Mouse (Mus musculus) neural tube, embryonic 13.5 days (tissue): ENCODE data around the gene Crim1. TPM values are rescaled to one million over a fixed set of nuclear protein-coding genes. Genes with fewer than 3 reads are reported as not detected.

Experiments
- ATAC-seq: fragments of 200-750 bp; cut with Nextera tagmentation; 2 replicates; pipeline ENCODE4 v1.8.0; 2017; ENCODE audit warnings: low read depth, mild to moderate bottlenecking, moderate TSS enrichment, moderate library complexity
- H3K27ac ChIP-seq: fragments of 300-500 bp; sonication (generic); replicated peaks from 2 replicates; pipeline ENCODE4 v1.5.1; 2015; ENCODE audit warnings: moderate library complexity, mild to moderate bottlenecking, inconsistent platforms
- H3K27me3 ChIP-seq: fragments of 300-500 bp; sonication (generic); 2 replicates; pipeline ENCODE4 v1.6.1; 2015; ENCODE audit warnings: mild to moderate bottlenecking, inconsistent platforms
- H3K36me3 ChIP-seq: fragments of 300-500 bp; sonication (generic); 2 replicates; pipeline ENCODE4 v1.6.1; 2015; ENCODE audit warnings: mild to moderate bottlenecking, inconsistent platforms
- H3K4me1 ChIP-seq: fragments of 300-500 bp; sonication (generic); replicated peaks from 2 replicates; pipeline ENCODE4 v1.6.1; 2015; ENCODE audit warnings: inconsistent platforms
- H3K4me2 ChIP-seq: fragments of 300-500 bp; sonication (generic); 2 replicates; pipeline ENCODE4 v1.6.1; 2015; ENCODE audit warnings: inconsistent platforms, mild to moderate bottlenecking, moderate library complexity
- H3K4me3 ChIP-seq: fragments of 300-500 bp; sonication (generic); 2 replicates; pipeline ENCODE4 v1.5.1; 2015; ENCODE audit warnings: mild to moderate bottlenecking, inconsistent platforms
- H3K9ac ChIP-seq: fragments of 300-500 bp; sonication (generic); 2 replicates; pipeline ENCODE4 v1.6.1; 2015; ENCODE audit warnings: moderate library complexity, mild to moderate bottlenecking, inconsistent platforms
- H3K9me3 ChIP-seq: fragments of 300-500 bp; sonication (generic); 2 replicates; pipeline ENCODE4 v1.6.1; 2016; ENCODE audit warnings: inconsistent platforms
- WGBS: fragments of 180-500 bp; shearing (Covaris S2); methylation state at CpG from one replicate; pipeline ENCODE4 v1.1.7; 2015; 5-methylcytosine and 5-hydroxymethylcytosine counted together
- polyA plus RNA-seq: library from polyadenylated mRNA; unstranded; fragments of >200 nt; fragmentation: Nextera tagmentation; extraction: Ambion mirVana; gene quantifications from 2 replicates; pipeline ENCODE4 v1.2.1, GENCODE M21; 2015

Gene Crim1
- polyA plus RNA-seq, 1 experiment from 2014 or later, result 12.4 TPM

DNA sequence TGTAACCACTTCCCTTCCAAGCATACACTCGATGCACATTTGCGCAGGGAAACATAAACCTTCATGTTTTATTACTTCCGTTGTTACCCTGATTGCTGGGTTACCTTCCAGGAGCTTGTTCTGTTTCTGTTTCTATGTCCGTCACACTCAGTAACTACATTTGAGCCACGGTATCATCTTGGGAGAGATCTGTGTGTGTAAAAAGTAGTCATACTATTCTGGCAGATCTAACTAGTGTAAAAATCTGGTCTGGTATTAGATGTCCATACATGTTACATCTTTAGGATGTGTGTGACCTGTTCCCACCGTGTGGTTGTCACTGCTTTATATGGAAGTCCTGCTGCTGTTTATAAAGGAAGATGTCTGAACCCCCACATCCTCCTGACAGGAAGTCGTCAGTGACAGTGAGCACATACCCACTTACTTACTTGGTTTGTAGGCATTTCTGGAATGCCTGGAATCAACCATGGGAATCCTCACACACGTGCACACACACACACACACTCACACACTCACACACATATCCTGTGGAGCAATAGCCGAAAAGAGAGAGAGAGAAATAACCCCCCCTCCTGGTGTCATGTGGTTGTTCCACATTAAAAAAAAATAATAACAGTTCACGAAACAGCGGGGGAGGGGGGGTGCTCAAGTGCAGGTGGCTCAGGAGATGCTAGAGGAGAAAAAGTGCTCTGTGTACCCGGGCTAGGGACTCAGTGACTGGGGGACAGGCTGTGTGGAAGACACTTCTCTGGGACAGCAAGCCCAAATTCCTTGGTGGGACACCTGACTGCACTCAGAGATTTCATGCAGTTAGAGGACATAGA lies 151.8 kb downstream of the Crim1 start:
- no peak overlapping the region for H3K4me3 ChIP-seq
- H3K4me1 ChIP-seq, result peaks cover 33% of the 10 kb centered on the region
- 82% methylated on average over 12 of the region's 12 CpGs for WGBS
- H3K9me3 ChIP-seq, result no peaks in the 10 kb centered on the region
- H3K27me3 ChIP-seq, result no peaks in the 10 kb centered on the region
- H3K27ac ChIP-seq, result no peak overlapping the region
- ATAC-seq, result no peak
- peaks cover 53% of the 10 kb centered on the region for H3K36me3 ChIP-seq
- no peak overlapping the region for H3K4me2 ChIP-seq
- no peak overlapping the region for H3K9ac ChIP-seq

DNA sequence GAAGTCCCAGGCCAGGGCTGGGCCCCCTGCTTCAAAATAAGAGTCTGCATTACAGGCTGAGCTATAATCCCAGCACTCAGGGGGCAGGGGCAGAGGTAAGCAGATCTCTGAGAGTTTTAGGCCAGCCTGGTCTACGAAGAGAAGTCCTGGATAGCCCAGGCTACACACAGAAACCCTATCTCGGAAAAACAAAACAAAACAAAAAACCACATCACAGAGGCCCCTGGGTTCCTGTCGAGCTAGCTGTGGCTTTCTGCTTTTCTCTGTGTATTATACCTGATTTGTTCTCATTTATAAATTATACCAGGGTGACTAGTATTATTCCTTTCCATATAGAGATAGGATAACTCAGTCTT lies 152.4 kb downstream of the Crim1 start:
- no peak overlapping the region for H3K4me3 ChIP-seq
- ATAC-seq, result no peak
- H3K36me3 ChIP-seq, result peaks cover 49% of the 10 kb centered on the region
- H3K4me1 ChIP-seq, result peaks cover 39% of the 10 kb centered on the region
- H3K27me3 ChIP-seq, result no peaks in the 10 kb centered on the region
- no peak overlapping the region for H3K9ac ChIP-seq
- no peaks in the 10 kb centered on the region for H3K9me3 ChIP-seq
- H3K27ac ChIP-seq, result no peak overlapping the region
- WGBS, result 79% methylated on average over 3 of the region's 3 CpGs
- H3K4me2 ChIP-seq, result no peak overlapping the region

DNA sequence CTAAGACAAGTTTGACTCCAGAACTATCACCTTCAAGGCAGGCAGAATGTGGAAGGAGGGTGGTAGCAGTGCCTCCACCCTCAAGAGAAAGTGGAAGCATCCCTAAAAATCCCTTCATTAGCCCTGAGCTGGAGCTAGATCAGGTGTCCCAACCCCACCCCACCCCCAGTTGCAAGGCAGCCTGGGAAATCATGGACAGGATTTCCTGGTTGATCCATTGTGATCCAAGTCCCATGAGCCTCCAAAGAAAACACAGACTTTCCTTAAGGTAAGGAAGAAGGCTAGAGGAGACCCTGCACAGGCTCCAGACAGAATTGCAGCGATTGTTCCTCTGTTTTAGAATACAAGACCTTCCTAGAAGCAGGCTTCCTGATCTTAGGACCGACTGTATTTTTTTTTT lies 154.4 kb downstream of the Crim1 start:
- Histone ChIP-seq H3K27ac (peak overlapping the region; percentile 38; the same call in 1 of the 2 replicates), H3K27me3 (no peaks in the 10 kb centered on the region), H3K36me3 (peaks cover 33% of the 10 kb centered on the region), H3K4me3 (no peak overlapping the region), H3K4me1 (peaks cover 48% of the 10 kb centered on the region), H3K4me2 (no peak overlapping the region), H3K9me3 (no peaks in the 10 kb centered on the region), H3K9ac (no peak overlapping the region)
- 87% methylated on average over 2 of the region's 2 CpGs for WGBS
- ATAC-seq, result no peak

DNA sequence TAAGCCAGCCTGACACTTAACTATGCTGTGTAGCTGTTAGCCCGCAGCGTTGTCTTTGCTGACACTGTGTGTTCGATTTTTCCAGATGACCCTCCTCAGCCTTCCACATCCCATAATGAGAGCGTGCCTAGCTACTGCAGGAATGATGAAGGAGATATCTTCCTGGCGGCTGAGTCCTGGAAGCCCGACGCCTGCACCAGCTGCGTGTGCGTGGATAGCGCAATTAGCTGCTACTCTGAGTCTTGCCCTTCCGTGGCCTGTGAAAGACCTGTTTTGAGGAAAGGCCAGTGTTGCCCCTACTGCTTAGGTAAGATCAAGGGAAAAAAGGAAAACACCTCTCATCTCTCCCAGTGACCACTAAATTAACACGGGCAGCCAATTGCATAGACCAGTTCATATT lies 154.8 kb downstream of the Crim1 start:
- ATAC-seq, result no peak

DNA sequence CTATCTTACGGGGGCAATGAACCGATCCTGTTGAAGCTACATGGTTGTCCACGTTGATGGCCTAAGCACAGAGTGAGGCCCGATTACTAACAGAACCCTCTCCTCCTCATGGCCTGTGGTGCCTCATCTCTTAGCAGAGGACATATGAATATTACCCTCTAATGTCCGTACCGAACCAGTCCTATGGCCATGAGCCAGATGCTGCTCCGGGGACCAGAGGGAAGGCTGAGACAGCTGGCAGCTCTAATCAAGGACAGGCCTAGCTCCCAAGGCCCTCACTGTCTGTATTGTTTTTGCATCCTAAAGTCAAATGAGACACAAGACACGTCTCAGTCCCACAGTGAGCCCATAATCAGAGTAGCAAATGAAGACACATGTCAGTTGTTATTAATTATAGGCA lies 155.6 kb downstream of the Crim1 start:
- Histone ChIP-seq H3K27me3 (no peaks in the 10 kb centered on the region), H3K27ac (peak overlapping the region; percentile 38; the same call in 1 of the 2 replicates), H3K4me3 (no peak overlapping the region), H3K9ac (no peak overlapping the region), H3K4me2 (no peak overlapping the region), H3K4me1 (peaks cover 48% of the 10 kb centered on the region), H3K9me3 (no peaks in the 10 kb centered on the region), H3K36me3 (peaks cover 23% of the 10 kb centered on the region)
- 63% methylated on average over 8 of the region's 8 CpGs for WGBS
- ATAC-seq, result no peak

More for the DNA sequence above, 154.8 kb downstream of the Crim1 start:
- H3K27me3 ChIP-seq, result no peaks in the 10 kb centered on the region
- H3K9ac ChIP-seq, result no peak overlapping the region
- no peak overlapping the region for H3K4me3 ChIP-seq
- H3K36me3 ChIP-seq, result peaks cover 28% of the 10 kb centered on the region
- no peaks in the 10 kb centered on the region for H3K9me3 ChIP-seq
- no peak overlapping the region for H3K4me2 ChIP-seq
- H3K4me1 ChIP-seq, result peaks cover 51% of the 10 kb centered on the region
- H3K27ac ChIP-seq, result peak overlapping the region; percentile 38
- WGBS, result 72% methylated on average over 12 of the region's 12 CpGs

DNA sequence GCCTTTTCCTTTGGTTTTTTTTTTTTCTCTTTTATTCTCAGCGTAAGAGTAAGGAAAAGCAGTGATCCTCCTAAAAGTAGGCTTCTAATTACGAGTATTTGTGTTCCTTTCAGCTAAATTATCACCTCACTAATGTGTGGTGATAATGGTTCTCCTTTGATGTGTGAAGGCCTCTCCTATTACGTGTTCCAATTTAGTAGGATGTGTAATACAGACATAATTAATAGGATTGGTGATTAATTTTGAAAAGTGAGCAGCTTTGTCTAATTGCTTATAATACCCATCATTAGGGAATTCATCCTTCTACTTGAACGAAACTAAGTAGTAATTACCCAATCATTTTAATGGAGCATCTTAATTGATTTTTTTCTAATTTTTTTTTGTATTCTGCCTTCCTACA lies 157.7 kb downstream of the Crim1 start:
- Histone ChIP-seq H3K4me3 (no peak overlapping the region), H3K27ac (0 out of 2 replicates have a peak overlapping the region, but pooled peaks have one; percentile 33), H3K9me3 (no peaks in the 10 kb centered on the region), H3K9ac (no peak overlapping the region), H3K27me3 (no peaks in the 10 kb centered on the region), H3K4me1 (peaks cover 48% of the 10 kb centered on the region), H3K36me3 (0 out of 2 replicates have a peak, but pooled peaks cover 12% of the 10 kb centered on the region), H3K4me2 (no peak overlapping the region)
- ATAC-seq, result 0 out of 2 replicates have a peak, but pooled peaks have one; percentile 23
- 49% methylated on average over 4 of the region's 4 CpGs for WGBS

DNA sequence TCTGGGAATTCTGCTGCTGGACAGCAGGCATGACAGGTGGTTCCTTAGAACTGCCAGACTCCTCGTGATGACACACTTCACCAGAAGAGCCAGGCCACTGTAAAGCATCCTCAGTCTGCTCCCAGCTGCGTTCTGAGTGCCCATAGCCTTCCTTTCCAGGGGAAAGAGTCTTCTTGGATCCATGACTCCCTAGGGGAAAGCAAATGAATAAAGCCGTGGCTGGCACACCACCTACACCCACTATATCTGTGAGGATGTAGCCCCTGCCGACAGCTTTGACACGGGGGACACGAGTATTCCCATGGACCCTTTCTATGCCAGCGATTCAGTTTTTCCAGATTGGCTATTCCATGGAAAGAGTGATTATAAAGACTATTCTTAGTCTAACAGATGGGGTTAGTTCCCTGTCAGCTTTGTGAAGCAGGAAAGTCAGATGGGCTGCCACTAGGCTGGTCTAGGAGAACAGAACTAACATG lies 158.2 kb downstream of the Crim1 start:
- ATAC-seq, result peak; percentile 50
- WGBS, result 47% methylated on average over 7 of the region's 7 CpGs
- Histone ChIP-seq H3K4me2 (no peak overlapping the region), H3K9me3 (no peaks in the 10 kb centered on the region), H3K4me3 (no peak overlapping the region), H3K9ac (no peak overlapping the region), H3K36me3 (0 out of 2 replicates have a peak, but pooled peaks cover 12% of the 10 kb centered on the region), H3K27me3 (no peaks in the 10 kb centered on the region), H3K27ac (peak overlapping the region; percentile 42), H3K4me1 (peaks cover 47% of the 10 kb centered on the region)

DNA sequence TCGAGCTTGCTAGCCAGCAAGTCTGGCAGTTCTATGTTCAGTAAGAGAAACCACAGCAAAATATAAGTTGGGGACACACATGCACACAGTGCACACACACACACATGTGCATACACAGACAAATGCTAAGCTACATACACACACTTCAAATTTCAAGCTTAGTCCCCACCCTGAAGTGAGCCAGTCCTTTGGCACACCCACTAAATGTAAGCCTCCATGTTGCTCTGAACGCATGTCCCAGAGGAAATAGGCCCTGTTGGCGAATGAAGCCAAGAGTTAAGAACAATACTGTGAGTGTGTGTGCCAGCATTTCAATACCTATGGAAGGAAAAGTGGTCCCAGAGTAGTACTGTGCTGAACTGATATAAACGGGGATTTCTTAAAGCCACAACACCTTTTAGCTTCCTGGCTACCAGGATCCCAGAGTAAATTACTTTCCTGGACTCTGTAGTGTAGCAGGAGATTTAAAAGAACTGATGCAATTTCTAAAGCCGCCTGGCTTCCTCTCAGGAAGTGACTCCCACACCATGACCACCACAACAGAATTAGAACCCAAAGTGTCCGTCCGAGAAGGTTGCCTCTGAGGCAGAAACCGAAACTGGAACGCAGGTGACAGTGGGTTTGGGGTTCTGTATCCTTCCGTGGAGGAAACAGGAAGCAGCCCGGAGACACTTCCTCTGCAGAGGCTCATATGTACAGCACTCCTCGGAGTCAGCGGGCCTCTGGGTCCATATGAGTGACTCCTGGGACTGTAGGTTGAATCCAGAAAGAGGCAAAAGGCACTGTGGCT lies 162.1 kb downstream of the Crim1 start:
- H3K36me3 ChIP-seq, result peaks cover 5% of the 10 kb centered on the region; the same call in 1 of the 2 replicates
- H3K9me3 ChIP-seq, result no peaks in the 10 kb centered on the region
- H3K9ac ChIP-seq, result no peak overlapping the region
- peaks cover 18% of the 10 kb centered on the region for H3K4me1 ChIP-seq
- 84% methylated on average over 13 of the region's 13 CpGs for WGBS
- ATAC-seq, result no peak
- H3K27ac ChIP-seq, result no peak overlapping the region
- no peak overlapping the region for H3K4me3 ChIP-seq
- H3K4me2 ChIP-seq, result no peak overlapping the region
- no peaks in the 10 kb centered on the region for H3K27me3 ChIP-seq

DNA sequence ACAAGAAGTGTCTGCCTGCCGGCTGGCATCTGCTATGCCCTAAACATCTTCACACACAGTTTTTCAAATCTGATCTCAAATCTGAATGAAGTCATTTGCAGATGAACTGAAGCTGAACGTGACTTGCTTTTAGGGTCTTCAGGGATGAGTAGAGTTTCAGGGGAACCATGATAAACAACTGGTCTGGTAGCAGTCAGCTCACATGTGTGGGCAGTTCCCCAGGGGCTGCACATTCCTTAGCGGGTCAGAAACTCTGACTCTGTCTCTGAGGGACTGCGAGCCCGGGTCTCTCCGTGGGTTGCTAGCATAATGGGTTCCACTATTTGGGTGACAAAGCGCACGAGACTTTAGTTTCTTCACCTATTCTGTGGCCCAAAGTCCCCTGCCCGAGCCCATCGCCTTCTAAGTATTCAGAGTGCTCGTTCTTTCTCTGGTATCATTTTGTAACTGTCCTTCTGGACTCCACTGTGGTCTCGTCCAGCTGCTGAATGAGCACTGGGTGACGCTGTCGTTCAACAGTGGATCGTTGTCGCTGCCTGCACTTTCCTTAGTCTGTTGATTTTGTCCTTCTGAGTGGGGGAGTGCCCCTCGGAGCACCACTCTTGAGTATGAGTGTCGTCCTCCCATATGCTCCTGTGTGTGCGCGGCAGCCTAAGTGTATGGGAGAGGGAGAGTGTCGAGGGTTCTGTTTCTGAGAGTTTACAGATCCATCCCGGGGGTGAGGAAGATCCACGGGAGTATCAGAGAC lies 164.7 kb downstream of the Crim1 start:
- no peak overlapping the region for H3K4me2 ChIP-seq
- no peak overlapping the region for H3K27ac ChIP-seq
- no peaks in the 10 kb centered on the region for H3K27me3 ChIP-seq
- ATAC-seq, result no peak
- H3K9me3 ChIP-seq, result no peaks in the 10 kb centered on the region
- no peak overlapping the region for H3K9ac ChIP-seq
- no peak overlapping the region for H3K4me3 ChIP-seq
- WGBS, result 89% methylated on average over 23 of the region's 23 CpGs
- peaks cover 4% of the 10 kb centered on the region; the same call in 1 of the 2 replicates for H3K4me1 ChIP-seq
- H3K36me3 ChIP-seq, result peaks cover 31% of the 10 kb centered on the region

DNA sequence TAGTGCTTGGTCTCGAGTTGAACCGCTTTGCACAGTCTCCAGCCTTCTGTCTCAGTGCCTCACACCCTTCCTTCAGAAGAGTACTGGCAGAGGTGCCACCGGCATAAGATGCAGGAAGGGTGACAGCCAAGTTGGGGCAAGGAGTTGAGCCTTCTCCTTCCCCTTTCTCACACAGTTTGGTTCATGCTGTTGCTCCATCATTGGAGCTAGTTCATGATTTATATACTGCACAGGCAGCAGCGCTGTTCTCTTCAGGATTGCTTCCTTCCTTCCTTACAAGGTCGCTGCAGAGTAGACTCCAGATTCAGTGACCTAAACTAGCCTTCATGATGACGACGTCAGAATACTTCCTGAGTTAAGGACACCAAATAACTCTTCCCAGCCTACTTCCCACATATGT lies 166.0 kb downstream of the Crim1 start:
- Histone ChIP-seq H3K27me3 (no peaks in the 10 kb centered on the region), H3K9ac (no peak overlapping the region), H3K27ac (no peak overlapping the region), H3K36me3 (peaks cover 43% of the 10 kb centered on the region), H3K4me1 (no peaks in the 10 kb centered on the region), H3K4me2 (no peak overlapping the region), H3K4me3 (no peak overlapping the region), H3K9me3 (no peaks in the 10 kb centered on the region)
- ATAC-seq, result no peak
- 89% methylated on average over 7 of the region's 7 CpGs for WGBS

DNA sequence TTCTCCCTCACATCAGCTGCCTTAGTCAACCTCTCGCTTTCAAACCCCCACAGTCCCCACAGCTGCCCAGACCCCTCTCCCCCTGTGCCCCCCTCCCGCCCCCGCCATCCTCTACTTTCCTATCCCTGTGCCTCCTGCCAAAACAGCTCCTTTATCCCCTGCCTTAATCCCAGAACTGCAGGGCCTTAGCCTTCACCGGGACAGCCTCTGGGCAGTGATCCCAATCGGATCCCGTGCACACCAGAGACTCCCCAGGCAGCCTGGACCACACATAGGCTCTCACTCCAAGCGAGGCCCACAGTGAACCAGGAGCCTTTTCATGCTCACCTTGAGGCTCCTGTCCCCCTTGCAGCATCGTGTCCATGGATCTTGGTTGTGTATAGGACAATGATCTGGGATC lies 168.4 kb downstream of the Crim1 start:
- Histone ChIP-seq H3K4me1 (no peaks in the 10 kb centered on the region), H3K27me3 (no peaks in the 10 kb centered on the region), H3K36me3 (peaks cover 61% of the 10 kb centered on the region), H3K9me3 (no peaks in the 10 kb centered on the region), H3K9ac (no peak overlapping the region), H3K4me2 (no peak overlapping the region), H3K27ac (no peak overlapping the region), H3K4me3 (no peak overlapping the region)
- WGBS, result 86% methylated on average over 8 of the region's 8 CpGs
- no peak for ATAC-seq

DNA sequence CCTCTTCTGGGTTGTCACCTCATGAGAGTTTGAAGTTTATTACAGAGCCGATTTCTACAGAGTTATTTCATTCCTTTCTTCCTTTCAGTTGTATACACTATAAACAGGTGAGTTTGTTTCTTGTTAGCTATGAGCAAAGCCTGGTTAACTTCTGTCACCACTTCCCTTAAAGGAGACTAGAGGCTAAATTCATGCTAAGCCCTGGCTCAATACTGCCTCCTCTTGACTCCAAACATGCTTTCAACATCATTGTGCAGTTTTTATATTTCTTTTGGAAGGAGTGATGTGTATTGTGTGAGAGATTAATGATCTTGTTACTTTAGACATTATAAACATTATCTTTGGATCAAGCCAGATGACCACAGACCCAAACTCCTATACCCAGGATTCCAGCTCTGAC lies 170.4 kb downstream of the Crim1 start:
- H3K4me1 ChIP-seq, result no peaks in the 10 kb centered on the region
- no peaks in the 10 kb centered on the region for H3K27me3 ChIP-seq
- H3K9me3 ChIP-seq, result no peaks in the 10 kb centered on the region
- H3K4me3 ChIP-seq, result no peak overlapping the region
- H3K27ac ChIP-seq, result no peak overlapping the region
- WGBS, result 89% methylated on average over 1 of the region's 1 CpGs
- no peak overlapping the region for H3K9ac ChIP-seq
- ATAC-seq, result no peak
- H3K4me2 ChIP-seq, result no peak overlapping the region
- peaks cover 70% of the 10 kb centered on the region for H3K36me3 ChIP-seq
